In the genomic region with DNA sequence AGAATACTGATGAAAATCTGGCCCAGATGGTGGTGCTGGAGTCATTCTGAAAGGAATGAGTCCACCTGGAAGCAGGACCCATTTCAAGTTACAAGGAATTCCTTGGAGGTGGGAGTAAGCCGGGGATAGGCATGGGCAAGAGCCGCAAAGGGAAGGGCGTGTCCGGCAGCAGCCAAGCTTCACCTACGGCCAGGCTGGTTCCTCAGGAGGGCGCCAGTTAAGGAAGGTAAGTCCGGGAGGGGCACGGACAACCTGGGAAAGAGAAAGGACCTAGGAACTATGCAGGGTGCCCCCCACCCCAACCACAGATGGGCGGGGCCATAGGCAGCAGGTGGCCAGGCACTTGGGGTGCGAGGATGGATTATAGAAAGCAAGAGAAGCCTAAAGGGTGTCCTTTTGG, we compare ENCODE assay signal across 8 mouse cellular contexts. TPM values are rescaled to one million over a fixed set of nuclear protein-coding genes. Genes with fewer than 3 reads are reported as not detected.
DNase-seq lines count a peak whose midpoint lies in the region; ATAC-seq and TF ChIP-seq lines count a peak whose summit lies in the region.

No protein-coding gene starts in this region.

- H3K9ac ChIP-seq in hindbrain, embryonic 15.5 days: peak overlapping the region; percentile 56
- peak overlapping the region; percentile 76 for H3K9ac ChIP-seq in lung, embryonic 16.5 days (ENCODE audit: low read length)

- H3K4me3 ChIP-seq in E14TG2a.4 (replicated peaks; ENCODE audit: low read length): peak overlapping the region; percentile 94
- H3K4me3 ChIP-seq in hindbrain, embryonic 15.5 days: peak overlapping the region; percentile 53
- H3K4me3 ChIP-seq in lung, embryonic 16.5 days (ENCODE audit: low read length): peak overlapping the region; percentile 78
- peak overlapping the region; percentile 48 for H3K4me3 ChIP-seq in thymus, adult 2 months (ENCODE audit: control insufficient read depth, insufficient read depth, low read length)

- H3K27me3 ChIP-seq in E14TG2a.4 (ENCODE audit: insufficient read depth, low read length): peaks cover 18% of the 10 kb centered on the region
- H3K27me3 ChIP-seq in hindbrain, embryonic 15.5 days: no peaks in the 10 kb centered on the region
- H3K27me3 ChIP-seq in lung, embryonic 16.5 days (ENCODE audit: control insufficient read depth, insufficient read depth, low read depth, low read length): peaks cover 5% of the 10 kb centered on the region; the same call in 1 of the 2 replicates
- no peaks in the 10 kb centered on the region for H3K27me3 ChIP-seq in thymus, adult 2 months (ENCODE audit: control insufficient read depth, insufficient read depth, low read length)

- H3K9me3 ChIP-seq in E14TG2a.4 (ENCODE audit: low read length): no peaks in the 10 kb centered on the region
- H3K9me3 ChIP-seq in hindbrain, embryonic 15.5 days: no peaks in the 10 kb centered on the region
- no peaks in the 10 kb centered on the region for H3K9me3 ChIP-seq in lung, embryonic 16.5 days (ENCODE audit: control insufficient read depth, low read length)

- peak overlapping the region; percentile 89 for H3K4me2 ChIP-seq in hindbrain, embryonic 15.5 days
- H3K4me2 ChIP-seq in lung, embryonic 16.5 days (ENCODE audit: low read depth, low read length): peak overlapping the region; percentile 99

- H3K36me3 ChIP-seq in E14TG2a.4 (ENCODE audit: insufficient read depth, low read length): peaks cover 8% of the 10 kb centered on the region; the same call in 1 of the 2 replicates
- H3K36me3 ChIP-seq in hindbrain, embryonic 15.5 days: no peaks in the 10 kb centered on the region
- H3K36me3 ChIP-seq in lung, embryonic 16.5 days (ENCODE audit: control insufficient read depth, insufficient read depth, low read length): no peaks in the 10 kb centered on the region
- H3K36me3 ChIP-seq in thymus, adult 2 months (ENCODE audit: control insufficient read depth, insufficient read depth, low read length): no peaks in the 10 kb centered on the region

- no peak for ATAC-seq in hindbrain, embryonic 15.5 days (ENCODE audit: low FRiP score, low read depth)
- ATAC-seq in lung, embryonic 16.5 days (ENCODE audit: low read depth): no peak

- TF ChIP-seq POLR2A in thymus, adult 2 months (IDR thresholded peaks at IDR 0.05; ENCODE audit: control insufficient read depth, extremely low read depth, insufficient read depth, low read length, poor library complexity): no peak

- peaks cover 32% of the 10 kb centered on the region for H3K4me1 ChIP-seq in E14TG2a.4 (replicated peaks; ENCODE audit: low read depth, low read length)
- peaks cover 29% of the 10 kb centered on the region for H3K4me1 ChIP-seq in hindbrain, embryonic 15.5 days (replicated peaks)
- H3K4me1 ChIP-seq in lung, embryonic 16.5 days (replicated peaks; ENCODE audit: control insufficient read depth, insufficient read depth, low read length): peaks cover 5% of the 10 kb centered on the region
- peaks cover 19% of the 10 kb centered on the region for H3K4me1 ChIP-seq in thymus, adult 2 months (replicated peaks; ENCODE audit: control insufficient read depth, insufficient read depth, low read length)

- DNase-seq in gastrocnemius, postnatal 25 days: peak; percentile 24
- DNase-seq in gastrocnemius, postnatal 14 days: no peak
- peak; percentile 7 for DNase-seq in embryo, embryonic 11 days
- peak; percentile 29 for DNase-seq in thymus, adult 2 months
- no peak for DNase-seq in Muller cell, postnatal 12 days (ENCODE audit: inconsistent ontology term)

- TF ChIP-seq CTCF in E14TG2a.4 (conservative IDR thresholded peaks at IDR 0.05; ENCODE audit: low read length): no peak
- TF ChIP-seq CTCF in thymus, adult 2 months (IDR thresholded peaks at IDR 0.05; ENCODE audit: borderline replicate concordance, control insufficient read depth, extremely low read depth, insufficient read depth, low read length, poor library complexity): no peak

- H3K27ac ChIP-seq in hindbrain, embryonic 15.5 days (replicated peaks): no peak overlapping the region
- no peak overlapping the region for H3K27ac ChIP-seq in lung, embryonic 16.5 days (ENCODE audit: low read length)
- no peak overlapping the region for H3K27ac ChIP-seq in thymus, adult 2 months (ENCODE audit: control insufficient read depth, insufficient read depth, low read length)

- intact Hi-C loops in gastrocnemius, postnatal 14 days (cut with DNase I; ENCODE audit: low total_unique reads): loop anchor here (10.0 kb wide), 1 partner anchor 145 kb away; the partner anchor contains the start of gene Slc2a8

- WGBS in hindbrain, embryonic 15.5 days: 3% methylated on average over 10 of the region's 10 CpGs
- 3% methylated on average over 10 of the region's 10 CpGs for WGBS in lung, embryonic 16.5 days
- 5% methylated on average over 10 of the region's 10 CpGs for WGBS in thymus, adult 2 months

RNA-seq across cellular contexts. Expression of gene Garnl3, which starts 1.8 kb away (rescaled TPM):
- total RNA-seq in gastrocnemius, postnatal 25 days (2021): 1 to 10 TPM in 1 of 2 experiments, under 1 TPM in 1; 0.49 to 1.7 TPM
- total RNA-seq in gastrocnemius, postnatal 14 days (2021): 1 to 10 TPM; 2.0 to 2.3 TPM
- polyA plus RNA-seq in hindbrain, embryonic 15.5 days (2015; fragmentation: Nextera tagmentation; extraction: Ambion mirVana): 56.7 and 57.1 TPM in 2 replicates
- 9.3 and 11.0 TPM in 2 replicates for polyA plus RNA-seq in lung, embryonic 16.5 days (2015; fragmentation: Nextera tagmentation; extraction: Ambion mirVana)
- 0.96 and 1.2 TPM in 2 replicates for polyA plus RNA-seq in thymus, adult 2 months (2012; rRNA removed)

Comparison
In these comparisons a context has a peak if more than half of its experiments do, and no peak if none do; other contexts are left out.
1. DNase-seq: peak in gastrocnemius, postnatal 25 days (single experiment), embryo, embryonic 11 days (single experiment) and thymus, adult 2 months (single experiment); none in gastrocnemius, postnatal 14 days (single experiment) and Muller cell, postnatal 12 days (single experiment).
2. Peak in every context shown above with its lines, with median percentiles within 50 percentile points of each other: H3K4me3 ChIP-seq.